Mouse (Mus musculus): ENCODE data around the gene Inafm1. TPM values are rescaled to one million over a fixed set of nuclear protein-coding genes. Genes with fewer than 3 reads are reported as not detected.
"Not testable (repeated sequence)": the region's sequence is repeated elsewhere in the genome, so short reads cannot be mapped to it uniquely, and the experiment has no call there.

Gene Inafm1
- total and polyA plus RNA-seq, 3 experiments = 4.1 to 92.0 (median 18.8) TPM

DNA sequence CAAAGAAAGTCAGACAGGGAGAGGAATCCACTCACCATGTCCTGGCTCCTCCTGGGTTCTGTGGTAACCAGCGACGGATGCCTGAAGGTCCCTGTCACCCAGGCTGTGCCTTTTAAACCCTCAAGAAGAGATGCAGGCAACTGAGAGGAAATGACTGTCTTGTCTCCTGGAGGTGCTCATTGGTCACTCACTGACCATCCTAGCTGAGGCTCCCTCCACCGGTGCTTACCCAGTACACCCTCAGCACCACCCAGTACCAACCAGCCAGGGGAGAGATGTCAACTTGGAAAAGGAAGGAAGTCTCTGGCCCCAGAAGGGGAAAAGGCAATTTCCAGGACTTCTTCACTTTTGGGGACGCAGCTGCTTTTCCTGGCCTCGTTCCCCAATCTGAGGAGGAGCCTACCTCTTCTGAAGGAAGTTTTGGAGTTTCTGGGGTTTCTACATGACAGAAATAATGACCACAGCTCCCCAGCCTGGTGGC is 14.3 kb downstream of the Inafm1 start, which contains the start of gene C5ar1:
Gene C5ar1, minus strand, starts transcription at position 431 of the 481 bp plus-strand sequence.
- no peak within 1 kb of the TSS for H3K4me3 ChIP-seq (ENCODE audit: low read depth, low read length)
- H3K27me3 ChIP-seq (ENCODE audit: insufficient read depth, low read length) = peaks cover 9% of the 10 kb centered on the region
- no peak for TF ChIP-seq GATA2 (IDR thresholded peaks at IDR 0.05; ENCODE audit: borderline replicate concordance, low read depth, low read length)
- TF ChIP-seq POLR2AphosphoS5 (IDR thresholded peaks at IDR 0.05; ENCODE audit: insufficient replicate concordance, low read depth, low read length) = no peak
- TF ChIP-seq TAL1 (conservative IDR thresholded peaks at IDR 0.05; ENCODE audit: low read depth, low read length) = no peak
- no peak for TF ChIP-seq CTCF (IDR thresholded peaks at IDR 0.05; ENCODE audit: low read depth, low read length)
- TF ChIP-seq GATA1 (IDR thresholded peaks at IDR 0.05; ENCODE audit: borderline replicate concordance, low read length) = no peak
- H3K9me3 ChIP-seq (replicated peaks) = no peaks in the 10 kb centered on the region
- no peaks in the 10 kb centered on the region for H3K36me3 ChIP-seq (replicated peaks)
- ATAC-seq (ENCODE audit: extremely low read depth, insufficient number of reproducible peaks, low FRiP score, poor library complexity, severe bottlenecking) = no peak
- 0 out of 2 replicates have a peak, but pooled peaks cover 5% of the 10 kb centered on the region for H3K4me1 ChIP-seq (ENCODE audit: insufficient read depth, low read depth, low read length)
- DNase-seq (ENCODE audit: low spot score) = no peak

DNA sequence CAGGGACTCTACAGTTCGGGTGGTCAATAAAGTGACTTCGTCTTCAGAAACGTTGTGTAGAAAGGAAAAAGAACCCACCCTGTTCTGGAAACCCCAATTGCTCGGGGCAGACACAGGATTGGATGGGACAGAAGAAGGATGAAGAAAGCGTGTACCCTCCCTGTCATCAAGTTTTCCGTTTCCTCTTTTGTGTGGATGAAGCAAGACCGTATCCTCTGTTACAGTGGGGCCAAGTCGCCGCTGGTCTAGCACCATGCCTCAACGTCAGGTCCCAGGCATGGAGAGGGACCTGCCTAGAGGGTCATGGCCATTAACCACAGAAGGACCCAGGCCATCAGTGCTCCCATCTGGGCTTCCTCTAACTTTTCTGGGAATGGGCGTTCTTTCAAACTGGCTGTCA is 15.6 kb downstream of the Inafm1 start:
- Histone ChIP-seq H3K27me3 (ENCODE audit: insufficient read depth, low read length) (peaks cover 12% of the 10 kb centered on the region), H3K4me3 (ENCODE audit: low read depth, low read length) (no peak overlapping the region), H3K4me1 (ENCODE audit: insufficient read depth, low read depth, low read length) (0 out of 2 replicates have a peak, but pooled peaks cover 5% of the 10 kb centered on the region), H3K36me3 (replicated peaks) (no peaks in the 10 kb centered on the region), H3K9me3 (replicated peaks) (no peaks in the 10 kb centered on the region)
- ATAC-seq (ENCODE audit: extremely low read depth, insufficient number of reproducible peaks, low FRiP score, poor library complexity, severe bottlenecking) = no peak
- no peak for DNase-seq (ENCODE audit: low spot score)
- TF ChIP-seq GATA1 (IDR thresholded peaks at IDR 0.05; ENCODE audit: borderline replicate concordance, low read length) (no peak), TAL1 (conservative IDR thresholded peaks at IDR 0.05; ENCODE audit: low read depth, low read length) (no peak), POLR2AphosphoS5 (IDR thresholded peaks at IDR 0.05; ENCODE audit: insufficient replicate concordance, low read depth, low read length) (no peak), CTCF (IDR thresholded peaks at IDR 0.05; ENCODE audit: low read depth, low read length) (no peak), GATA2 (IDR thresholded peaks at IDR 0.05; ENCODE audit: borderline replicate concordance, low read depth, low read length) (no peak)

DNA sequence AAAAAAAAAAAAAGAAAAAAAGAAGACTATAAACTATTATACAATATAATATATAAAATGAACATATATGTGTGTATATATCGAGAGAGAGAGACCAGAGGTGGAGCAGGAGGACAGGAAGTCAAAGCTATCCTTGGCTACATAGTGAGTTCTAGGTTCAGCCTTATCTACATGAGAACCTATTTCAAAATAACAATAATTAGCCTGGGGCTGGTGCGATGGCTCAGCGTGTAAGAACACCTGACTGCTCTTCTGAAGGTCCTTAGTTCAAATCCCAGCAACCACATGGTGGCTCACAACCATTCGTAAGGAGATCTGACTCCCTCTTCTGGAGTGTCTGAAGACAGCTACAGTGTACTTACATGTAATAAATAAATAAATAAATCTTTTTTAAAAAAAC is 17.5 kb downstream of the Inafm1 start:
- not testable (repeated sequence) for H3K9me3 ChIP-seq (replicated peaks); H3K36me3 ChIP-seq (replicated peaks); H3K4me1 ChIP-seq (ENCODE audit: insufficient read depth, low read depth, low read length); DNase-seq (ENCODE audit: low spot score); H3K4me3 ChIP-seq (ENCODE audit: low read depth, low read length); ATAC-seq (ENCODE audit: extremely low read depth, insufficient number of reproducible peaks, low FRiP score, poor library complexity, severe bottlenecking)
- peaks cover 13% of the 10 kb centered on the region for H3K27me3 ChIP-seq (ENCODE audit: insufficient read depth, low read length)

DNA sequence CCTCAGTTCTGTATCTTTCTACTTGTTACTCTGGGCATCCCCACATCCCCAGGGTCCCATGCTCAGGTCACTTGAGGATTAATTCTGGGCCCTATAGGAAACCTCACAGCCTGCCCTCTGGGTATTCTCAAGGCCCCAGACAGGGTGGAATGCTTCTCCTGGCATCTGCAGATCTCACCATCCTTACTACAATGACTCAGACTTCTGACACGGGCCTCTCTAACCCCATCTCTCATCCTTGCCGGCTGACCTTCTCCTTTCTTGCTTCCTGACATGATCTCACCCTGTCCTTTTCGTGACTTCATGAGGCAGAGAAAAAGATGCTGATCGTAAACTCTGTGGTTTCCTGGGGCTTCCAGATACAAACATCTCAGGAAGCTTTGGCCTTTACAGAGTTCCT is 19.2 kb downstream of the Inafm1 start:
- no peak for ATAC-seq (ENCODE audit: extremely low read depth, insufficient number of reproducible peaks, low FRiP score, poor library complexity, severe bottlenecking)
- no peak overlapping the region for H3K4me3 ChIP-seq (ENCODE audit: low read depth, low read length)
- H3K36me3 ChIP-seq (replicated peaks) = no peaks in the 10 kb centered on the region
- no peak for DNase-seq (ENCODE audit: low spot score)
- H3K27me3 ChIP-seq (ENCODE audit: insufficient read depth, low read length) = peaks cover 12% of the 10 kb centered on the region
- no peaks in the 10 kb centered on the region for H3K9me3 ChIP-seq (replicated peaks)
- no peaks in the 10 kb centered on the region for H3K4me1 ChIP-seq (ENCODE audit: insufficient read depth, low read depth, low read length)
- TF ChIP-seq POLR2AphosphoS5 (IDR thresholded peaks at IDR 0.05; ENCODE audit: insufficient replicate concordance, low read depth, low read length) = no peak
- TF ChIP-seq GATA2 (IDR thresholded peaks at IDR 0.05; ENCODE audit: borderline replicate concordance, low read depth, low read length) = no peak
- no peak for TF ChIP-seq TAL1 (conservative IDR thresholded peaks at IDR 0.05; ENCODE audit: low read depth, low read length)
- TF ChIP-seq GATA1 (IDR thresholded peaks at IDR 0.05; ENCODE audit: borderline replicate concordance, low read length) = no peak
- no peak for TF ChIP-seq CTCF (IDR thresholded peaks at IDR 0.05; ENCODE audit: low read depth, low read length)

DNA sequence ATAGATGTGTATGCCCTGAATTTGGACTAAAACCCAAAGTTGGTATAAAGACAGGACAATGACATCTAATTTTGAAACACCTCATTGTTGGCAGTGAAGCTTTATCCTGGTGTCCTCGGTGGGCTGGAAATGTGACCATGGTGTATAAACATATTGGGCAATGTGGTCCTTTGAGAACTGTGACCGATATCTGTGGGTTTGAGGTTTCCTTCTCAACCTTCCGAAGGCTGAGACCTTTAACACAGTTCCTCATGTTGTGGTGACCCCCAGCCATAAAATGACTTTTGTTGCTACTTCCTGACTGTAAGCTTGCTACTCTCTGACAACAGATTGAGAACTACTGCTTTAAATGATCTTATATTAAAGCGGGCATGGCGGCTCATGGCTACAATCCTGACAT is 22.7 kb downstream of the Inafm1 start:
- ATAC-seq (ENCODE audit: extremely low read depth, insufficient number of reproducible peaks, low FRiP score, poor library complexity, severe bottlenecking) (no peak), DNase-seq (ENCODE audit: low spot score) (no peak)
- Histone ChIP-seq H3K4me3 (ENCODE audit: low read depth, low read length) (no peak overlapping the region), H3K9me3 (replicated peaks) (no peaks in the 10 kb centered on the region), H3K27me3 (ENCODE audit: insufficient read depth, low read length) (peaks cover 8% of the 10 kb centered on the region), H3K4me1 (ENCODE audit: insufficient read depth, low read depth, low read length) (no peaks in the 10 kb centered on the region), H3K36me3 (replicated peaks) (no peaks in the 10 kb centered on the region)
- TF ChIP-seq CTCF (IDR thresholded peaks at IDR 0.05; ENCODE audit: low read depth, low read length) = no peak
- TF ChIP-seq GATA2 (IDR thresholded peaks at IDR 0.05; ENCODE audit: borderline replicate concordance, low read depth, low read length) = no peak

DNA sequence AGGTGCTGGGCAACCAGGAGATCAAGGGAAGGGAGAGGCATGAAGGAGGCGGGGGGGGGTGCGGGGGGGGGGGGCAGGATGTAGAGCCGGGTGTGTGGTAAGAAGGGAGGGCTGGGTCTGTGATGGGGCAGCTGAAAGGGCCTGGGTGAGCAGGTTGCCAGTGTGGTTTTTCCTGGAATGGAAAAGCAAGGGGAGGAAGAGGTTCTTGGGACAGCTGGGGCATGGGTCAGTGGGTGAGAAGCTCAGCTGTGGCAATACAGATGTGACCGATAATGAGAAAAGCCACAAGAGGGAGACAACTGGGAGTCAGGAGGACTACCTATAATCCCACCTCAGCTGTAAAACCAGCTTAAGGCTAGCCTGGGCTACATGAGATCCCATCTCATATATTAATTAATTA is 27.5 kb downstream of the Inafm1 start:
- ATAC-seq (ENCODE audit: extremely low read depth, insufficient number of reproducible peaks, low FRiP score, poor library complexity, severe bottlenecking) (no peak), DNase-seq (ENCODE audit: low spot score) (no peak)
- no peaks in the 10 kb centered on the region for H3K36me3 ChIP-seq (replicated peaks)
- no peak overlapping the region for H3K4me3 ChIP-seq (ENCODE audit: low read depth, low read length)
- peaks cover 5% of the 10 kb centered on the region for H3K27me3 ChIP-seq (ENCODE audit: insufficient read depth, low read length)
- no peaks in the 10 kb centered on the region for H3K4me1 ChIP-seq (ENCODE audit: insufficient read depth, low read depth, low read length)
- no peaks in the 10 kb centered on the region for H3K9me3 ChIP-seq (replicated peaks)
- TF ChIP-seq POLR2AphosphoS5 (IDR thresholded peaks at IDR 0.05; ENCODE audit: insufficient replicate concordance, low read depth, low read length) (no peak), CTCF (IDR thresholded peaks at IDR 0.05; ENCODE audit: low read depth, low read length) (no peak), TAL1 (conservative IDR thresholded peaks at IDR 0.05; ENCODE audit: low read depth, low read length) (no peak), GATA2 (IDR thresholded peaks at IDR 0.05; ENCODE audit: borderline replicate concordance, low read depth, low read length) (no peak), GATA1 (IDR thresholded peaks at IDR 0.05; ENCODE audit: borderline replicate concordance, low read length) (no peak)

DNA sequence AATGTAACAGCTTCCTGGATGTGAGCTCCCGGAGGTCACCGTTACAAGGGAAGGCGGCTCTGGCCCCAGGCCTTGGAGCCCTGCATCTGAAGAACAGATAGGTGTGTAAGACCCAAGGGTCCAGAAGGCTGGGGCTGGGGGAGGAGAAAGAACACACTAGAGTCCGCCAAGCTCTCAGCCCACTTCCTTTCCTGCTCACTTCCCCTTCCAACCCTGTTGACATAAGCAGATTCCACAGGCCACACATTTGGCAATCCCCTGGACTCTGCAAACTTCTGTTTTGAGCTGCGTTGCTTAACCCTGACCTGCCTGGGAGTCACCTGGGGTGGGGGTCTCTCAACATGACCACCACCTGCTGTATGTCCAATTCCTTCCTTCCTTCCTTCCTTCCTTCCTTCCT is 29.4 kb downstream of the Inafm1 start, which contains the start of gene C5ar2:
Gene C5ar2, minus strand, starts transcription at position 88 of the 400 bp plus-strand sequence.
- no peak for ATAC-seq (ENCODE audit: extremely low read depth, insufficient number of reproducible peaks, low FRiP score, poor library complexity, severe bottlenecking)

More for the DNA sequence above, 29.4 kb downstream of the Inafm1 start, which contains the start of gene C5ar2:
- Histone ChIP-seq H3K4me1 (ENCODE audit: insufficient read depth, low read depth, low read length) (peaks cover 9% of the 10 kb centered on the region), H3K4me3 (ENCODE audit: low read depth, low read length) (no peak within 1 kb of the TSS), H3K9me3 (replicated peaks) (no peaks in the 10 kb centered on the region), H3K36me3 (replicated peaks) (no peaks in the 10 kb centered on the region), H3K27me3 (ENCODE audit: insufficient read depth, low read length) (peaks cover 5% of the 10 kb centered on the region)
- no peak for DNase-seq (ENCODE audit: low spot score)
- no peak for TF ChIP-seq TAL1 (conservative IDR thresholded peaks at IDR 0.05; ENCODE audit: low read depth, low read length)
- TF ChIP-seq CTCF (IDR thresholded peaks at IDR 0.05; ENCODE audit: low read depth, low read length) = no peak
- no peak for TF ChIP-seq GATA2 (IDR thresholded peaks at IDR 0.05; ENCODE audit: borderline replicate concordance, low read depth, low read length)

All from G1E (cell line).